Mouse (Mus musculus) embryonic facial prominence, embryonic 13.5 days (tissue): ENCODE measurements around the gene Map4k1. TPM values are rescaled to one million over a fixed set of nuclear protein-coding genes. Genes with fewer than 3 reads are reported as not detected.

Source experiments
- ATAC-seq: fragments of 200-750 bp; cut with Nextera tagmentation; 2 replicates; pipeline ENCODE4 v1.8.0; 2017; ENCODE audit warnings: low read depth; ENCODE audit not compliant: insufficient number of reproducible peaks, insufficient read depth, low FRiP score, low TSS enrichment
- H3K27ac ChIP-seq: fragments of 300-500 bp; sonication (generic); 2 replicates; pipeline ENCODE4 v1.5.1; 2015; ENCODE audit warnings: moderate library complexity, mild to moderate bottlenecking, inconsistent platforms
- H3K27me3 ChIP-seq: fragments of 300-500 bp; sonication (generic); 2 replicates; pipeline ENCODE4 v1.6.1; 2015; ENCODE audit warnings: mild to moderate bottlenecking, inconsistent platforms
- H3K36me3 ChIP-seq: fragments of 300-500 bp; sonication (generic); 2 replicates; pipeline ENCODE4 v1.6.1; 2015; ENCODE audit warnings: mild to moderate bottlenecking, inconsistent platforms
- H3K4me1 ChIP-seq: fragments of 300-500 bp; sonication (generic); 2 replicates; pipeline ENCODE4 v1.6.1; 2015; ENCODE audit warnings: inconsistent platforms
- H3K4me2 ChIP-seq: fragments of 300-500 bp; sonication (generic); 2 replicates; pipeline ENCODE4 v1.6.1; 2015; ENCODE audit warnings: moderate library complexity, mild to moderate bottlenecking, inconsistent platforms
- H3K4me3 ChIP-seq: fragments of 300-500 bp; sonication (generic); 2 replicates; pipeline ENCODE4 v1.5.1; 2015; ENCODE audit warnings: mild to moderate bottlenecking, inconsistent platforms
- H3K9ac ChIP-seq: fragments of 300-500 bp; sonication (generic); 2 replicates; pipeline ENCODE4 v1.6.1; 2015; ENCODE audit warnings: mild to moderate bottlenecking, inconsistent platforms
- H3K9me3 ChIP-seq: fragments of 300-500 bp; sonication (generic); 2 replicates; pipeline ENCODE4 v1.6.1; 2016; ENCODE audit warnings: inconsistent platforms
- WGBS: fragments of 180-500 bp; shearing (Covaris S2); methylation state at CpG from one replicate; pipeline ENCODE4 v1.1.7; 2015; ENCODE audit warnings: mixed read lengths; 5-methylcytosine and 5-hydroxymethylcytosine counted together
- polyA plus RNA-seq: library from polyadenylated mRNA; unstranded; fragments of >200 nt; fragmentation: Nextera tagmentation; extraction: Ambion mirVana; gene quantifications from 2 replicates; pipeline ENCODE4 v1.2.1, GENCODE M21; 2015

The Map4k1 gene
- polyA plus RNA-seq, result 7.7 and 9.9 TPM in 2 replicates

- peak; percentile 92 for ATAC-seq
- H3K4me1 ChIP-seq, result peaks cover 15% of the 10 kb centered on the region
- H3K4me3 ChIP-seq, result peak within 1 kb of the TSS; percentile 89
- H3K36me3 ChIP-seq, result peaks cover 31% of the 10 kb centered on the region
- H3K27me3 ChIP-seq, result no peaks in the 10 kb centered on the region
- H3K4me2 ChIP-seq, result peak within 1 kb of the TSS; percentile 97
- H3K9me3 ChIP-seq, result no peaks in the 10 kb centered on the region
- under 1% methylated on average over 36 of the region's 36 CpGs for WGBS
- peak within 1 kb of the TSS; percentile 90 for H3K27ac ChIP-seq
- H3K9ac ChIP-seq, result peak within 1 kb of the TSS; percentile 89
Observed at GRCm38 (mm10) chr7:28981651-28982273, at the start of gene Map4k1, which contains the start of gene Eif3k. TSS of gene Map4k1 (plus strand) at chr7:28982050. TSS of gene Eif3k (minus strand) at chr7:28981864.

- peaks cover 9% of the 10 kb centered on the region; the same call in 1 of the 2 replicates for H3K36me3 ChIP-seq
- no peak overlapping the region for H3K4me2 ChIP-seq
- no peak overlapping the region for H3K4me3 ChIP-seq
- no peak overlapping the region for H3K27ac ChIP-seq
- no peak overlapping the region for H3K9ac ChIP-seq
- H3K4me1 ChIP-seq, result peaks cover 58% of the 10 kb centered on the region
- no peaks in the 10 kb centered on the region for H3K9me3 ChIP-seq
- no peak for ATAC-seq
- no peaks in the 10 kb centered on the region for H3K27me3 ChIP-seq
- 68% methylated on average over 6 of the region's 6 CpGs for WGBS
Observed at GRCm38 (mm10) chr7:28932421-28933041, 49.3 kb upstream of the Map4k1 start.

- H3K27me3 ChIP-seq, result no peaks in the 10 kb centered on the region
- H3K27ac ChIP-seq, result no peak overlapping the region
- H3K9me3 ChIP-seq, result no peaks in the 10 kb centered on the region
- no peak overlapping the region for H3K4me3 ChIP-seq
- H3K9ac ChIP-seq, result no peak overlapping the region
- H3K4me1 ChIP-seq, result peaks cover 65% of the 10 kb centered on the region
- 87% methylated on average over 2 of the region's 2 CpGs for WGBS
- ATAC-seq, result no peak
- peaks cover 16% of the 10 kb centered on the region; the same call in 1 of the 2 replicates for H3K36me3 ChIP-seq
- H3K4me2 ChIP-seq, result no peak overlapping the region
Observed at GRCm38 (mm10) chr7:28933825-28934224, 48.0 kb upstream of the Map4k1 start.

- Histone ChIP-seq H3K27me3 (no peaks in the 10 kb centered on the region), H3K4me3 (no peak overlapping the region), H3K36me3 (peaks cover 22% of the 10 kb centered on the region), H3K4me2 (no peak overlapping the region), H3K9me3 (no peaks in the 10 kb centered on the region), H3K9ac (0 out of 2 replicates have a peak overlapping the region, but pooled peaks have one; percentile 16), H3K4me1 (peaks cover 65% of the 10 kb centered on the region), H3K27ac (peak overlapping the region; percentile 75)
- ATAC-seq, result no peak
- WGBS, result 65% methylated on average over 4 of the region's 4 CpGs
Observed at GRCm38 (mm10) chr7:28936787-28937186, 45.1 kb upstream of the Map4k1 start.

- ATAC-seq, result no peak
- H3K27ac ChIP-seq, result peak overlapping the region; percentile 60
- 41% methylated on average over 4 of the region's 4 CpGs for WGBS
Observed at GRCm38 (mm10) chr7:28938654-28939053, 43.2 kb upstream of the Map4k1 start.

GRCm38 (mm10) chr7:28939418-28940183 is 42.2 kb upstream of the Map4k1 start:
- Histone ChIP-seq H3K4me1 (peaks cover 75% of the 10 kb centered on the region), H3K27me3 (no peaks in the 10 kb centered on the region), H3K36me3 (peaks cover 17% of the 10 kb centered on the region), H3K27ac (peak overlapping the region; percentile 60), H3K4me3 (no peak overlapping the region), H3K9me3 (no peaks in the 10 kb centered on the region), H3K9ac (no peak overlapping the region), H3K4me2 (no peak overlapping the region)
- ATAC-seq, result no peak
- 72% methylated on average over 7 of the region's 7 CpGs for WGBS

More at GRCm38 (mm10) chr7:28938654-28939053, 43.2 kb upstream of the Map4k1 start:
- Histone ChIP-seq H3K27me3 (no peaks in the 10 kb centered on the region), H3K4me2 (no peak overlapping the region), H3K9ac (peak overlapping the region; percentile 16; the same call in 1 of the 2 replicates), H3K4me1 (peaks cover 67% of the 10 kb centered on the region), H3K4me3 (no peak overlapping the region), H3K9me3 (no peaks in the 10 kb centered on the region), H3K36me3 (peaks cover 20% of the 10 kb centered on the region)

GRCm38 (mm10) chr7:28941129-28941528 is 40.7 kb upstream of the Map4k1 start:
- peaks cover 14% of the 10 kb centered on the region for H3K36me3 ChIP-seq
- no peaks in the 10 kb centered on the region for H3K9me3 ChIP-seq
- no peak overlapping the region for H3K4me3 ChIP-seq
- no peak for ATAC-seq
- peak overlapping the region; percentile 1 for H3K27ac ChIP-seq
- WGBS, result 54% methylated on average over 4 of the region's 4 CpGs
- H3K27me3 ChIP-seq, result no peaks in the 10 kb centered on the region
- peaks cover 88% of the 10 kb centered on the region for H3K4me1 ChIP-seq
- no peak overlapping the region for H3K4me2 ChIP-seq
- H3K9ac ChIP-seq, result no peak overlapping the region

- Histone ChIP-seq H3K4me1 (peaks cover 88% of the 10 kb centered on the region), H3K9me3 (no peaks in the 10 kb centered on the region), H3K27me3 (no peaks in the 10 kb centered on the region), H3K4me3 (no peak overlapping the region), H3K9ac (no peak overlapping the region), H3K36me3 (peaks cover 14% of the 10 kb centered on the region), H3K4me2 (no peak overlapping the region), H3K27ac (peak overlapping the region; percentile 1; the same call in 1 of the 2 replicates)
- 69% methylated on average over 4 of the region's 4 CpGs for WGBS
- ATAC-seq, result no peak
Observed at GRCm38 (mm10) chr7:28941542-28941941, 40.3 kb upstream of the Map4k1 start.

GRCm38 (mm10) chr7:28943451-28944180 is 38.2 kb upstream of the Map4k1 start:
- Histone ChIP-seq H3K36me3 (peaks cover 7% of the 10 kb centered on the region), H3K9ac (0 out of 2 replicates have a peak overlapping the region, but pooled peaks have one; percentile 7), H3K27me3 (no peaks in the 10 kb centered on the region), H3K4me1 (peaks cover 92% of the 10 kb centered on the region), H3K4me3 (no peak overlapping the region), H3K27ac (peak overlapping the region; percentile 93), H3K9me3 (no peaks in the 10 kb centered on the region), H3K4me2 (peak overlapping the region; percentile 17; the same call in 1 of the 2 replicates)
- ATAC-seq, result no peak
- 30% methylated on average over 5 of the region's 5 CpGs for WGBS

GRCm38 (mm10) chr7:28944756-28945415 is 37.0 kb upstream of the Map4k1 start:
- peak overlapping the region; percentile 93 for H3K27ac ChIP-seq
- no peak for ATAC-seq
- 33% methylated on average over 6 of the region's 6 CpGs for WGBS
- H3K4me1 ChIP-seq, result peaks cover 92% of the 10 kb centered on the region
- H3K4me3 ChIP-seq, result peak overlapping the region; percentile 14; the same call in 1 of the 2 replicates
- no peaks in the 10 kb centered on the region for H3K27me3 ChIP-seq
- H3K36me3 ChIP-seq, result peaks cover 10% of the 10 kb centered on the region
- peak overlapping the region; percentile 34 for H3K4me2 ChIP-seq
- H3K9ac ChIP-seq, result peak overlapping the region; percentile 37; the same call in 1 of the 2 replicates
- no peaks in the 10 kb centered on the region for H3K9me3 ChIP-seq
